8 mouse cellular contexts compared by ENCODE assay signal in the genomic region with DNA sequence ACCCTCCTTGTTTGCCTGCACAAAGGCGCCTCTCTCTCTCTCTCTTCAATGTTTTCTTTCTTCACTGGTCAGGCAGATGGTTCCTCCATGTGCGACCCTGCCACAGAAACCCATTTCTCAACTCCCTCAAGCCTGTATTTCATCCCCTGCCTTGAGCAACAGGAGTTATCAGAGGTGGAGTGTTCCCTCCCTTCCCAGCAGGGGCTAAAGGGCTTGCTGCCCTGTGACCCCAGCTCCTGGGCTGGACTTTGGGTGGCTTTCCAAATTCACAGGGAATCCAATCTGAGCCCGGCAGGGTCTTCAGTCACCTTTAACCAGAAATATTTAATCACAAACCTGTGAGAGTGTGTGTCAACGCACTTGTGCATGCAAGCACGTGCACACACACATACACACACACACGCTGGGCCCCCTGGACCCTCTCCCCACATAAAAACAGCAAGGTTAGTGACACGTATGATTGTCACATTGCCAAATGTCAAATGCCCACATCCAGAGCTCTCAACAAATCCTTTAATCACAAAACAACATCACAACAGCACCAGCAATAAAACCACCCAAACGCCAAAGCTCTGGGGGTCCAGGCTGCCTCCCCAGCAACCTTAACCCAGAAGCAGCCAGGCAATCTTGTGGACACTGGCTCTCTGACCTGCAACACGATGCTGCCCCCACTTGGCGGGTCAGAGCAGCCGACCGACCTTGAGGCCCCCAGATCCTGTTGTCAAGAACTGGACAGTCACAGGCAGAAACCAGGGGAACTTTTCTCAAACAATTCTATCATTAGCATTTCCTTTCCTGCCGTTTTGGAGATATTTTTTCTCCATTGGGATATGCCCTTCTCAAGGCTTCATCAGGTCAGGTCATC. TPM values are rescaled to one million over a fixed set of nuclear protein-coding genes. Genes with fewer than 3 reads are reported as not detected.
A peak's percentile ranks its signal among the peaks of the same experiment; 100 is the strongest.
DNase-seq lines count a peak whose midpoint lies in the region; ATAC-seq and TF ChIP-seq lines count a peak whose summit lies in the region.

No protein-coding gene starts in this region.

- H3K9ac ChIP-seq in forebrain, postnatal 0 days: no peak overlapping the region
- no peak overlapping the region for H3K9ac ChIP-seq in forebrain, embryonic 16.5 days (replicated peaks; ENCODE audit: low read depth, low read length)
- H3K9ac ChIP-seq in midbrain, embryonic 14.5 days (replicated peaks; ENCODE audit: low read length): no peak overlapping the region
- H3K9ac ChIP-seq in neural tube, embryonic 11.5 days (ENCODE audit: low read length): no peak overlapping the region

- no peak overlapping the region for H3K4me3 ChIP-seq in forebrain, postnatal 0 days (ENCODE audit: low read depth, low read length)
- no peak overlapping the region for H3K4me3 ChIP-seq in forebrain, embryonic 16.5 days (replicated peaks; ENCODE audit: low read length)
- H3K4me3 ChIP-seq in midbrain, embryonic 10.5 days: no peak overlapping the region
- no peak overlapping the region for H3K4me3 ChIP-seq in midbrain, embryonic 14.5 days (replicated peaks; ENCODE audit: low read depth, low read length)
- H3K4me3 ChIP-seq in neural tube, embryonic 11.5 days (ENCODE audit: low read depth, low read length): no peak overlapping the region

- peaks cover 49% of the 10 kb centered on the region for H3K36me3 ChIP-seq in forebrain, postnatal 0 days (ENCODE audit: insufficient read depth)
- peaks cover 25% of the 10 kb centered on the region for H3K36me3 ChIP-seq in forebrain, embryonic 16.5 days (ENCODE audit: control insufficient read depth, insufficient read depth)
- peaks cover 92% of the 10 kb centered on the region for H3K36me3 ChIP-seq in midbrain, embryonic 10.5 days
- H3K36me3 ChIP-seq in midbrain, embryonic 14.5 days (ENCODE audit: control insufficient read depth, insufficient read depth, low read length): peaks cover 67% of the 10 kb centered on the region
- peaks cover 24% of the 10 kb centered on the region for H3K36me3 ChIP-seq in neural tube, embryonic 11.5 days (ENCODE audit: control insufficient read depth, insufficient read depth, low read length)

- 59% methylated on average over 13 of the region's 13 CpGs for WGBS in forebrain, postnatal 0 days
- WGBS in forebrain, embryonic 16.5 days: 53% methylated on average over 13 of the region's 13 CpGs
- WGBS in midbrain, embryonic 10.5 days: 50% methylated on average over 13 of the region's 13 CpGs
- WGBS in midbrain, embryonic 14.5 days: 49% methylated on average over 13 of the region's 13 CpGs
- 45% methylated on average over 13 of the region's 13 CpGs for WGBS in neural tube, embryonic 11.5 days

- peaks cover 9% of the 10 kb centered on the region for H3K27me3 ChIP-seq in forebrain, postnatal 0 days (ENCODE audit: insufficient read depth, low read length)
- no peaks in the 10 kb centered on the region for H3K27me3 ChIP-seq in forebrain, embryonic 16.5 days (replicated peaks; ENCODE audit: control insufficient read depth, insufficient read depth, low read length)
- peaks cover 34% of the 10 kb centered on the region for H3K27me3 ChIP-seq in midbrain, embryonic 10.5 days (ENCODE audit: low read depth, poor library complexity, severe bottlenecking)
- no peaks in the 10 kb centered on the region for H3K27me3 ChIP-seq in midbrain, embryonic 14.5 days (ENCODE audit: control insufficient read depth, insufficient read depth, low read length)
- no peaks in the 10 kb centered on the region for H3K27me3 ChIP-seq in neural tube, embryonic 11.5 days (ENCODE audit: control insufficient read depth, insufficient read depth, low read length)

- ATAC-seq in forebrain, postnatal 0 days: no peak
- no peak for ATAC-seq in forebrain, embryonic 16.5 days
- no peak for ATAC-seq in midbrain, embryonic 14.5 days (ENCODE audit: low FRiP score, low TSS enrichment)
- ATAC-seq in granulocyte monocyte progenitor cell, adult 5-6 weeks (replicated peaks; ENCODE audit: poor library complexity, severe bottlenecking): peak; percentile 56
- no peak for ATAC-seq in neural tube, embryonic 11.5 days (ENCODE audit: insufficient read depth, low FRiP score, low TSS enrichment)
- no peak for ATAC-seq in activated CD4-positive, CD25-positive, alpha-beta regulatory T cell, adult 4 months

- no peaks in the 10 kb centered on the region for H3K9me3 ChIP-seq in forebrain, postnatal 0 days (ENCODE audit: low read length)
- H3K9me3 ChIP-seq in forebrain, embryonic 16.5 days (ENCODE audit: control insufficient read depth, low read length): no peaks in the 10 kb centered on the region
- H3K9me3 ChIP-seq in midbrain, embryonic 10.5 days (replicated peaks): peaks cover 33% of the 10 kb centered on the region
- H3K9me3 ChIP-seq in midbrain, embryonic 14.5 days (ENCODE audit: control insufficient read depth, low read length): no peaks in the 10 kb centered on the region
- H3K9me3 ChIP-seq in neural tube, embryonic 11.5 days (ENCODE audit: control insufficient read depth, low read length): peaks cover 4% of the 10 kb centered on the region; the same call in 1 of the 2 replicates

- DNase-seq in forebrain, postnatal 0 days: no peak
- DNase-seq in midbrain, embryonic 10.5 days (ENCODE audit: low spot score): no peak
- no peak for DNase-seq in midbrain, embryonic 14.5 days
- DNase-seq in neural tube, embryonic 11.5 days (ENCODE audit: low spot score): peak; percentile 21
- DNase-seq in urinary bladder, adult 18-20 months (ENCODE audit: low spot score in 2 of 2): no peak

- no peaks in the 10 kb centered on the region for H3K4me1 ChIP-seq in forebrain, postnatal 0 days (ENCODE audit: insufficient read depth)
- H3K4me1 ChIP-seq in forebrain, embryonic 16.5 days (replicated peaks; ENCODE audit: control insufficient read depth, insufficient read depth, low read length): peaks cover 4% of the 10 kb centered on the region; the same call in 1 of the 2 replicates
- H3K4me1 ChIP-seq in midbrain, embryonic 10.5 days: peaks cover 55% of the 10 kb centered on the region
- 0 out of 2 replicates have a peak, but pooled peaks cover 4% of the 10 kb centered on the region for H3K4me1 ChIP-seq in midbrain, embryonic 14.5 days (ENCODE audit: control insufficient read depth, insufficient read depth, low read length)
- peaks cover 5% of the 10 kb centered on the region; the same call in 1 of the 2 replicates for H3K4me1 ChIP-seq in neural tube, embryonic 11.5 days (ENCODE audit: control insufficient read depth, insufficient read depth, low read length)

- peak; percentile 30; the same call in 1 of the 2 replicates for TF ChIP-seq CTCF in forebrain, postnatal 0 days (IDR thresholded peaks at IDR 0.05; ENCODE audit: low read depth)

- no peak overlapping the region for H3K27ac ChIP-seq in forebrain, postnatal 0 days (ENCODE audit: low read depth, low read length)
- H3K27ac ChIP-seq in forebrain, embryonic 16.5 days (ENCODE audit: low read length): no peak overlapping the region
- peak overlapping the region; percentile 69 for H3K27ac ChIP-seq in midbrain, embryonic 10.5 days (replicated peaks)
- no peak overlapping the region for H3K27ac ChIP-seq in midbrain, embryonic 14.5 days (replicated peaks; ENCODE audit: low read depth, low read length)
- no peak overlapping the region for H3K27ac ChIP-seq in neural tube, embryonic 11.5 days (ENCODE audit: low read depth, low read length)

- no peak overlapping the region for H3K4me2 ChIP-seq in forebrain, postnatal 0 days (ENCODE audit: low read depth)
- H3K4me2 ChIP-seq in forebrain, embryonic 16.5 days (ENCODE audit: low read length): no peak overlapping the region
- no peak overlapping the region for H3K4me2 ChIP-seq in midbrain, embryonic 14.5 days (ENCODE audit: low read length)
- H3K4me2 ChIP-seq in neural tube, embryonic 11.5 days (ENCODE audit: low read depth): no peak overlapping the region

RNA-seq across cellular contexts. Expression of gene Rtl1, which starts 8.7 kb away (rescaled TPM):
- total RNA-seq in forebrain, postnatal 0 days (2014; rRNA removed): 0.23 and 0.57 TPM in 2 replicates
- polyA plus RNA-seq in forebrain, postnatal 0 days (2015; fragmentation: Nextera tagmentation; extraction: Ambion mirVana): 0.10 and 0.30 TPM in 2 replicates
- 0.72 and 1.2 TPM in 2 replicates for polyA plus RNA-seq in forebrain, embryonic 16.5 days (2015; fragmentation: Nextera tagmentation; extraction: Ambion mirVana)
- 0.53 and 0.89 TPM in 2 replicates for polyA plus RNA-seq in midbrain, embryonic 10.5 days (2016; fragmentation: Nextera tagmentation; extraction: Ambion mirVana)
- 1.2 and 2.0 TPM in 2 replicates for polyA plus RNA-seq in midbrain, embryonic 14.5 days (2014; fragmentation: Nextera tagmentation; extraction: Ambion mirVana)
- not detected in 2 replicates for total RNA-seq in granulocyte monocyte progenitor cell, adult 5-6 weeks (2014; fragmentation: Nextera tagmentation)
- total RNA-seq in granulocyte monocyte progenitor cell, adult 5-6 weeks (2017): not detected in 2 replicates
- polyA plus RNA-seq in neural tube, embryonic 11.5 days (2014; fragmentation: Nextera tagmentation; extraction: Ambion mirVana): 1.0 and 1.1 TPM in 2 replicates
- polyA plus RNA-seq in activated CD4-positive, CD25-positive, alpha-beta regulatory T cell, adult 4 months (2017; shearing (Covaris generic)): not detected
